Mouse (Mus musculus) myocyte (in vitro differentiated cells): ENCODE measurements around the gene Gm20388. TPM values are rescaled to one million over a fixed set of nuclear protein-coding genes. Genes with fewer than 3 reads are reported as not detected.

ENCODE experiments used
- H3K27me3 ChIP-seq: one replicate; pipeline ENCODE4 v1.6.1; 2011; ENCODE audit not compliant: control insufficient read depth, insufficient read depth, insufficient read length
- H3K36me3 ChIP-seq: one replicate; pipeline ENCODE4 v1.6.1; 2011; ENCODE audit not compliant: control insufficient read depth, insufficient read depth
- H3K4me2 ChIP-seq: one replicate; pipeline ENCODE4 v1.6.1; 2011; ENCODE audit warnings: low read depth, control low read depth
- H3K4me3 ChIP-seq: one replicate; pipeline ENCODE4 v1.5.1; 2011; ENCODE audit warnings: mild to moderate bottlenecking, control low read depth, moderate library complexity
- H3K79me2 ChIP-seq: one replicate; pipeline ENCODE4 v1.6.1; 2011; ENCODE audit not compliant: control insufficient read depth, insufficient read depth
- H3ac ChIP-seq: one replicate; pipeline ENCODE4 v1.6.1; 2011; ENCODE audit not compliant: control insufficient read depth, insufficient read length
- CEBPB ChIP-seq: IDR thresholded peaks from 2 replicates; pipeline ENCODE4 v1.6.1; 2011; ENCODE audit warnings: mild to moderate bottlenecking, moderate library complexity; ENCODE audit not compliant: poor library complexity, insufficient read depth, severe bottlenecking
- E2F4 ChIP-seq: IDR thresholded peaks from one replicate; pipeline ENCODE4 v1.6.1; 2011; ENCODE audit warnings: mild to moderate bottlenecking, control low read depth, moderate library complexity; ENCODE audit not compliant: insufficient read depth
- MAX ChIP-seq: IDR thresholded peaks from one replicate; pipeline ENCODE4 v1.6.1; 2011; ENCODE audit warnings: low read depth, mild to moderate bottlenecking, control low read depth
- MYOD1 ChIP-seq, 3 experiments: IDR thresholded peaks; one replicate each; pipeline ENCODE4 v1.6.1; 2011; ENCODE audit warnings: control low read depth in 2 of 3, low read depth in 2 of 3, mild to moderate bottlenecking in 2 of 3, moderate library complexity in 1 of 3; ENCODE audit not compliant: insufficient read length in 2 of 3, control insufficient read depth in 1 of 3
- MYOG ChIP-seq, 3 experiments: IDR thresholded peaks; one replicate each; pipeline ENCODE4 v1.6.1; 2011; ENCODE audit warnings: control low read depth in 2 of 3, low read depth in 2 of 3, mild to moderate bottlenecking in 2 of 3; ENCODE audit not compliant: insufficient read length in 2 of 3, control insufficient read depth in 1 of 3, insufficient read depth in 1 of 3
- POLR2A ChIP-seq: IDR thresholded peaks from one replicate; pipeline ENCODE4 v1.6.1; 2011; ENCODE audit warnings: low read depth, mild to moderate bottlenecking, control low read depth, moderate library complexity; ENCODE audit not compliant: insufficient read length
- POLR2AphosphoS2 ChIP-seq: IDR thresholded peaks from one replicate; pipeline ENCODE4 v1.6.1; 2011; ENCODE audit warnings: low read depth, control low read depth; ENCODE audit not compliant: insufficient read length
- REST ChIP-seq: IDR thresholded peaks from one replicate; pipeline ENCODE4 v1.6.1; 2011; ENCODE audit warnings: mild to moderate bottlenecking, control low read depth, moderate library complexity; ENCODE audit not compliant: insufficient read depth, insufficient read length
- SRF ChIP-seq: IDR thresholded peaks from one replicate; pipeline ENCODE4 v1.6.1; 2011; ENCODE audit warnings: low read depth; ENCODE audit not compliant: control insufficient read depth, insufficient read length
- TCF12 ChIP-seq: IDR thresholded peaks from one replicate; pipeline ENCODE4 v1.6.1; 2011; ENCODE audit warnings: mild to moderate bottlenecking, control low read depth; ENCODE audit not compliant: poor library complexity, insufficient read depth, severe bottlenecking
- TCF3 ChIP-seq: IDR thresholded peaks from one replicate; pipeline ENCODE4 v1.6.1; 2011; ENCODE audit warnings: low read depth, control low read depth; ENCODE audit not compliant: insufficient read length
- USF1 ChIP-seq: IDR thresholded peaks from one replicate; pipeline ENCODE4 v1.6.1; 2011; ENCODE audit warnings: low read depth, mild to moderate bottlenecking, control low read depth, moderate library complexity
- polyA plus RNA-seq: library from polyadenylated mRNA; unstranded; fragments of >200 nt; fragmentation: generic; extraction: Trizol; gene quantifications from one replicate; pipeline ENCODE4 v1.2.1, GENCODE M21; 2012; ENCODE audit warnings: missing spikeins

Gene Gm20388
- polyA plus RNA-seq, 1 experiment: 15.3 TPM

DNA sequence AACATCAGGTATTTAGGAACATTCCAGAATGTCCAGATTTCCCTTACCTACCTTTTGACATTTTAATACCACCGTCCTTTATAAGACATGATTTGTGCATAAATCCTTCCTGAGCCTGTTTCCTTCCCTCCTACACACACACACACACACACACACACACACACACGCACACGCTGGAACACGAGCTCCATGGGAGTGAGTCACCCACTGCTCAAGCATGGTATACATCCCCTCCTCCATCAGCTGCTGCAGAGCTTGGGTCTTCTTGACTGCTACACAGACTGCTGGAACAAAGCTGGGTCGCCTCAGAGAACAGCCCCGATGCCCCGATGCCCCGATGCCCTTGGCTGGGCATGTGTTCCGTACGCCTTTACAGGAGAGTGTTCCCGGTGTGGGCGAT, 3935.9 kb downstream of the Gm20388 start:
- no peak overlapping the region for H3K4me3 ChIP-seq
- TF ChIP-seq MYOG (IDR thresholded peaks at IDR 0.05; ENCODE audit: control insufficient read depth in 1 of 3, insufficient read depth in 1 of 3, insufficient read length in 2 of 3, low read depth in 2 of 3): peak in 1 of 3 experiments; percentile 24
- TF ChIP-seq POLR2AphosphoS2: no peak
- no peaks in the 10 kb centered on the region for H3K36me3 ChIP-seq
- H3K27me3 ChIP-seq: no peaks in the 10 kb centered on the region
- peaks cover 3% of the 10 kb centered on the region for H3K79me2 ChIP-seq
- no peak overlapping the region for H3ac ChIP-seq
- H3K4me2 ChIP-seq: no peak overlapping the region

DNA sequence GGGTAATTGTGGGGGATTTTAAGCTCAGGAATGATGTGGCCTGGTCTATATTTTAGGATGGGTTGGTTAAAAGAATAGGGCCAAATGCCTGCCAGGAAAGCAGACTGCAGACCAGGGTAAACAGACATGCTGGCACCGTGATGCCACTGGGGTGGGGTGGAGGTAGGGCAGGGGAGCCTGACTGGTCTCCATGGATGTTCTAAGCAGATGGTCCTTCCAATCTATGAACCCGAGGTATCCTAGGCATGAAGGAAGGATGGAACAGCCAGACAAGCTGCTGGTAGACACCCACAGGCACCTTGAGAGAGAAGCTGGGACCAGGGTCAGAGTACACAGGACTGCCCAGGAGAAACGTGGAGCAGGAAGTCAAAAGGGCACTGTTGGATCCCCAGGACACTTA, 3936.9 kb downstream of the Gm20388 start:
- TF ChIP-seq MAX (no peak), MYOD1 (IDR thresholded peaks at IDR 0.05; ENCODE audit: control insufficient read depth in 1 of 3, insufficient read length in 2 of 3, low read depth in 2 of 3) (no peak)
- Histone ChIP-seq H3K27me3 (no peaks in the 10 kb centered on the region), H3K36me3 (no peaks in the 10 kb centered on the region), H3K4me2 (no peak overlapping the region), H3K79me2 (peaks cover 3% of the 10 kb centered on the region), H3ac (no peak overlapping the region), H3K4me3 (no peak overlapping the region)

DNA sequence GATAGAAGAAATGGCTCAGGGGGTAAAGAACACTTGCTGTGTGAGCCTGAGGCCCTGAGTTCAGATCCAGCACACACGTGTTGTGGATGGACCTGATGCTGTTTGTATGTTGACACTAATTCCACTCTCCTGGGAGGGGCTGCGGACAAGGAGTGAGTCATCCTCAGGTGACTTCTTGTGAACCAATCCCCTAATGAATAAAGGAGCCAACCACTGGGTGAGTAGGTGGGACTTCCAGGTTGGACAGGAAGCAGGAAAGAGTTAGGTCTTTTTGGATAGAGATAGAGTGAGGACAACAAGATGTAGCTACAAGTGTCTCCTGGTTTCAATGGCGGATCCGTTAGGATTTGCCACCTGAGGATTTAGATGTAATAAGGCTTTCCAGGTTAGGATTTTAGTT, 3938.7 kb downstream of the Gm20388 start:
- H3ac ChIP-seq: no peak overlapping the region
- H3K4me2 ChIP-seq: no peak overlapping the region
- H3K79me2 ChIP-seq: peaks cover 3% of the 10 kb centered on the region
- H3K27me3 ChIP-seq: no peaks in the 10 kb centered on the region
- H3K36me3 ChIP-seq: no peaks in the 10 kb centered on the region
- TF ChIP-seq REST (no peak), TCF12 (no peak), TCF3 (no peak), POLR2AphosphoS2 (no peak), MAX (no peak), SRF (no peak), E2F4 (no peak), CEBPB (no peak), MYOG (IDR thresholded peaks at IDR 0.05; ENCODE audit: control insufficient read depth in 1 of 3, insufficient read depth in 1 of 3, insufficient read length in 2 of 3, low read depth in 2 of 3) (no peak), USF1 (no peak), POLR2A (no peak), MYOD1 (IDR thresholded peaks at IDR 0.05; ENCODE audit: control insufficient read depth in 1 of 3, insufficient read length in 2 of 3, low read depth in 2 of 3) (no peak)
- H3K4me3 ChIP-seq: no peak overlapping the region

GRCm38 (mm10) chr8:123851590-123851989, 3940.9 kb downstream of the Gm20388 start:
- no peak overlapping the region for H3K4me3 ChIP-seq
- no peak overlapping the region for H3ac ChIP-seq
- TF ChIP-seq E2F4 (no peak), TCF3 (no peak), USF1 (no peak), REST (no peak), SRF (no peak), TCF12 (no peak), POLR2A (no peak), POLR2AphosphoS2 (no peak), MAX (no peak), CEBPB (no peak)
- H3K27me3 ChIP-seq: no peaks in the 10 kb centered on the region
- no peak overlapping the region for H3K4me2 ChIP-seq
- peaks cover 3% of the 10 kb centered on the region for H3K79me2 ChIP-seq
- no peaks in the 10 kb centered on the region for H3K36me3 ChIP-seq

GRCm38 (mm10) chr8:123854252-123854651, 3943.6 kb downstream of the Gm20388 start:
- TF ChIP-seq POLR2AphosphoS2 (no peak), TCF3 (no peak), MYOG (IDR thresholded peaks at IDR 0.05; ENCODE audit: control insufficient read depth in 1 of 3, insufficient read depth in 1 of 3, insufficient read length in 2 of 3, low read depth in 2 of 3) (no peak), POLR2A (no peak), MAX (no peak), MYOD1 (IDR thresholded peaks at IDR 0.05; ENCODE audit: control insufficient read depth in 1 of 3, insufficient read length in 2 of 3, low read depth in 2 of 3) (no peak)
- no peaks in the 10 kb centered on the region for H3K27me3 ChIP-seq
- no peaks in the 10 kb centered on the region for H3K36me3 ChIP-seq
- no peak overlapping the region for H3K4me2 ChIP-seq
- H3K4me3 ChIP-seq: no peak overlapping the region
- H3ac ChIP-seq: no peak overlapping the region
- H3K79me2 ChIP-seq: peaks cover 3% of the 10 kb centered on the region

- no peaks in the 10 kb centered on the region for H3K27me3 ChIP-seq
- H3K4me3 ChIP-seq: no peak overlapping the region
- no peaks in the 10 kb centered on the region for H3K79me2 ChIP-seq
- no peak overlapping the region for H3K4me2 ChIP-seq
- TF ChIP-seq TCF3 (no peak), MYOG (IDR thresholded peaks at IDR 0.05; ENCODE audit: control insufficient read depth in 1 of 3, insufficient read depth in 1 of 3, insufficient read length in 2 of 3, low read depth in 2 of 3) (no peak)
- no peaks in the 10 kb centered on the region for H3K36me3 ChIP-seq
- no peak overlapping the region for H3ac ChIP-seq
These were observed 3944.3 kb downstream of the Gm20388 start for GRCm38 (mm10) chr8:123854733-123855475.
